11 mouse cellular contexts compared by ENCODE assay signal in genomic region chr12:100439145-100439755, GRCm38 (mm10).
DNase-seq lines count a peak whose midpoint lies in the region; ATAC-seq lines count a peak whose summit lies in the region.
"Had no signal": no experiment of that assay in that cellular context is flagged by ENCODE, and none has a peak within 500 bp of the region (broad histone marks: within the 10 kb centered on the region; RNA-seq: fewer than 3 reads in every experiment).

No protein-coding gene starts in this region.

- no peaks in the 10 kb centered on the region for H3K9me3 ChIP-seq in heart, embryonic 11.5 days (replicated peaks; ENCODE audit: control insufficient read depth, low read length)
- no peaks in the 10 kb centered on the region for H3K9me3 ChIP-seq in neural tube, embryonic 13.5 days
- H3K9me3 ChIP-seq in forebrain, embryonic 11.5 days (ENCODE audit: control insufficient read depth, low read length): no peaks in the 10 kb centered on the region

- 66% methylated on average over 4 of the region's 4 CpGs for WGBS in heart, embryonic 11.5 days (ENCODE audit: insufficient replicate concordance)
- WGBS in neural tube, embryonic 13.5 days: 85% methylated on average over 4 of the region's 4 CpGs
- 84% methylated on average over 4 of the region's 4 CpGs for WGBS in forebrain, embryonic 11.5 days

- H3K4me1 ChIP-seq in heart, embryonic 11.5 days (ENCODE audit: control insufficient read depth, insufficient read depth, low read length): peaks cover 20% of the 10 kb centered on the region
- peaks cover 19% of the 10 kb centered on the region; the same call in 1 of the 2 replicates for H3K4me1 ChIP-seq in neural tube, embryonic 13.5 days (replicated peaks)
- no peaks in the 10 kb centered on the region for H3K4me1 ChIP-seq in forebrain, embryonic 11.5 days (replicated peaks; ENCODE audit: control insufficient read depth, insufficient read depth, low read length)

- H3K36me3 ChIP-seq in heart, embryonic 11.5 days (ENCODE audit: control insufficient read depth, insufficient read depth, low read length): no peaks in the 10 kb centered on the region
- 0 out of 2 replicates have a peak, but pooled peaks cover 3% of the 10 kb centered on the region for H3K36me3 ChIP-seq in neural tube, embryonic 13.5 days
- H3K36me3 ChIP-seq in forebrain, embryonic 11.5 days (ENCODE audit: control insufficient read depth, insufficient read depth, low read length): no peaks in the 10 kb centered on the region

- H3K27me3 ChIP-seq in heart, embryonic 11.5 days (ENCODE audit: control insufficient read depth, insufficient read depth, low read length): no peaks in the 10 kb centered on the region
- H3K27me3 ChIP-seq in neural tube, embryonic 13.5 days: no peaks in the 10 kb centered on the region
- no peaks in the 10 kb centered on the region for H3K27me3 ChIP-seq in forebrain, embryonic 11.5 days (ENCODE audit: control insufficient read depth, insufficient read depth, low read length)

- no peak overlapping the region for H3K9ac ChIP-seq in heart, embryonic 11.5 days (ENCODE audit: low read depth, low read length)
- H3K9ac ChIP-seq in neural tube, embryonic 13.5 days: no peak overlapping the region
- H3K9ac ChIP-seq in forebrain, embryonic 11.5 days (ENCODE audit: low read length): no peak overlapping the region

- no peak overlapping the region for H3K4me2 ChIP-seq in heart, embryonic 11.5 days
- H3K4me2 ChIP-seq in neural tube, embryonic 13.5 days: no peak overlapping the region
- H3K4me2 ChIP-seq in forebrain, embryonic 11.5 days (ENCODE audit: low read depth, low read length, severe bottlenecking): no peak overlapping the region

- no peak for DNase-seq in heart, postnatal 14 days
- DNase-seq in neural tube, embryonic 10.5 days (ENCODE audit: extremely low spot score, low spot score): no peak
- DNase-seq in kidney, postnatal 10 days: peak; percentile 62
- DNase-seq in forebrain, embryonic 11.5 days (ENCODE audit: low spot score): no peak
- DNase-seq in thymus, adult 18-20 months: no peak
- no peak for DNase-seq in ovary, adult 18-20 months (ENCODE audit: low spot score)
- DNase-seq: adrenal gland, postnatal 25 days; cerebellum, postnatal 10 days; gastrocnemius, postnatal 14 days had no signal

- H3K4me3 ChIP-seq in heart, embryonic 11.5 days (ENCODE audit: low read depth, low read length): no peak overlapping the region
- no peak overlapping the region for H3K4me3 ChIP-seq in neural tube, embryonic 13.5 days
- H3K4me3 ChIP-seq in forebrain, embryonic 11.5 days (ENCODE audit: low read depth, low read length): no peak overlapping the region

- peak overlapping the region; percentile 13; the same call in 1 of the 2 replicates for H3K27ac ChIP-seq in heart, embryonic 11.5 days (ENCODE audit: low read depth, low read length)
- H3K27ac ChIP-seq in neural tube, embryonic 13.5 days (replicated peaks): 0 out of 2 replicates have a peak overlapping the region, but pooled peaks have one; percentile 38
- no peak overlapping the region for H3K27ac ChIP-seq in forebrain, embryonic 11.5 days (ENCODE audit: low read depth, low read length)

- no peak for ATAC-seq in heart, embryonic 11.5 days (replicated peaks; ENCODE audit: insufficient number of reproducible peaks, low FRiP score, low TSS enrichment)
- no peak for ATAC-seq in neural tube, embryonic 13.5 days (ENCODE audit: low read depth)
- ATAC-seq in forebrain, embryonic 11.5 days (replicated peaks; ENCODE audit: low FRiP score): no peak

- intact Hi-C loops in heart, postnatal 14 days (cut with DNase I): no loop called here
